Mouse (Mus musculus): Measurements from ENCODE around the gene Ppfia1.

Gene Ppfia1

DNA sequence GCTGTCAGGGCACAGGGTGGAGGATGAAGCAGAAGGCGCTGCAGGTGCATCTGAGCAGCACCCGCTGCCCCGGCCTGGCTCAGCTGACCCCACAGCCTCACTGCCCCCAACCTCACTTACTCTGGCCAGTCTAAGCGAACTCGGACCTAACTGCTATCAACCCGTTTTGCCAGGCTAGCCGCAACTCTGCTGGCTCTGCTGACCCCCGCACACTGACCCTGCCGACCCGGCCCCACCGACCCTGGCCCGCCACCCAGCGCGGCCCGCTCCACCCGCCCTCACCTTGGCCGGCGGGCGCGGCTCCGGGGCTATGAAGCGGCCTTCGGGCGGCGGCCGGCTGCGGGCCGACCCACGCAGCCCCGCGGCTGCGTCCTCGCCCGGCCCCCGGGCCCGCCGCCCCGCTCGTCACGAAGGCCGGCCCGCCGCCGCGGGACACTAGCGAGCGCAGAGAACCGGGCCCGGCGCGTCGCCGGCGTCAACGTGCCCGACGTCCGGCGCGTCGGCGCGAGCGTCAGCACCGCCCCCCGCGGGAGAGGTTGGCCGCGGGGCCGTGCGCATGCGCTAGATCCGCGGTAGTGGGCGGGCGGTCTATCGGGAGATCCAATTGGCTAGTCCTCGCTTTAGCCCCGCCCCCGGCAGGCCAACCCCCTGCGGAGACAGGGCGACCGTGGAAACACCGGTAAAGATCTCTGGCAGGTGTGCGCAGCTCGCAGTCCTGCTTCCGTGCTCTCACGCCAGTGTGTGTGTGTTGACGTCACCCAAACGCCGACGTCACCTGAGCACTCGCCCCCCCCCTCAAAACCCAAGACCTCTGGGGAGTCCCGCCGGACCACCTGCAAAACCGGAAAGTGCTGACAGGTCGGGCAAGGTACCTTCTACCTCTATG lies at the start of gene Ppfia1:
Ppfia1 (minus strand) TSS at position 493 of the 886 bp plus-strand sequence.
- peak; percentile 100 for DNase-seq

- no peak for DNase-seq
Measured at GRCm38 (mm10) chr7:144600333-144600900, 46.9 kb upstream of the Ppfia1 start.

DNA sequence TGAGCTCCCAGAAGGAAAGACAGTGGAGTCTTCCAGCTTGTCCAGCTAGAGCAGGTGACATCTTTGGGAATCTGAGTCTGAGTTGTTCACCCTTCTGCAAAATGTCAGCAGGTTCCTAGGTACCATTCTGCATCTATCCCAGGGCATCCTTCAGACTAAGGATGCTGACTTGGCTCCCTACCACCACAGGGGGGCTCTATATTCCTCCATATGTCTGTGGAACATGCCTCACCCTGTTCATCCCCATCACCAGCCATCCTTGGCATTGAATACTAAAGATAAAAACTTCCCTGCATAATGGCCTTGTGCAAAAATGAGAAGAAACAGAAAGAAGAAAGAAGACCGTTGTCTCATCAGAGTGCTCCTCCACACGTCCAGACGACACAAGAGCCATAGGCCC lies 36.0 kb upstream of the Ppfia1 start:
- no peak for DNase-seq

- DNase-seq, result peak; percentile 63
Measured at GRCm38 (mm10) chr7:144587291-144587690, 33.8 kb upstream of the Ppfia1 start.

- DNase-seq, result peak; percentile 78
Measured at GRCm38 (mm10) chr7:144585648-144586047, 32.1 kb upstream of the Ppfia1 start.

DNA sequence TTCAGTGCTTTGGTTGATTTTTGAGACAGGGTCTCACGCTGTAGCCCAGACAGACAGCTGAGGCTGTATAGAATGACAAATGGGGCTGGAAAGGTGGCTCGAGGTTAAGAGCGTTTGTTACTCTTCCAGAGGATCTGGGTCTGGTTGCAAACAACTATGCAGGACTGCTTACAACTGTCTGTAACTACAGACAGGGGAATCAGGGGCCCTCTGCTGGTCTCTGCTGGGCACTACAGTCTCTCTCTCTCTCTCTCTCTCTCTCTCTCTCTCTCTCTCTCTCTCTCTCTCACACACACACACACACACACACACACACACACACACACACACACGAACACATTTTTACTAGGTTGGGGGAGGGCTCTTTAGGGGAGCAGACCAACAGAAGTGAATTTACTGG lies 30.1 kb upstream of the Ppfia1 start:
- peak; percentile 78 for DNase-seq

- peak; percentile 95 for DNase-seq
Measured at GRCm38 (mm10) chr7:144582284-144582980, 28.9 kb upstream of the Ppfia1 start, which contains the start of gene Fadd. Fadd (minus strand) TSS chr7:144582463.

DNA sequence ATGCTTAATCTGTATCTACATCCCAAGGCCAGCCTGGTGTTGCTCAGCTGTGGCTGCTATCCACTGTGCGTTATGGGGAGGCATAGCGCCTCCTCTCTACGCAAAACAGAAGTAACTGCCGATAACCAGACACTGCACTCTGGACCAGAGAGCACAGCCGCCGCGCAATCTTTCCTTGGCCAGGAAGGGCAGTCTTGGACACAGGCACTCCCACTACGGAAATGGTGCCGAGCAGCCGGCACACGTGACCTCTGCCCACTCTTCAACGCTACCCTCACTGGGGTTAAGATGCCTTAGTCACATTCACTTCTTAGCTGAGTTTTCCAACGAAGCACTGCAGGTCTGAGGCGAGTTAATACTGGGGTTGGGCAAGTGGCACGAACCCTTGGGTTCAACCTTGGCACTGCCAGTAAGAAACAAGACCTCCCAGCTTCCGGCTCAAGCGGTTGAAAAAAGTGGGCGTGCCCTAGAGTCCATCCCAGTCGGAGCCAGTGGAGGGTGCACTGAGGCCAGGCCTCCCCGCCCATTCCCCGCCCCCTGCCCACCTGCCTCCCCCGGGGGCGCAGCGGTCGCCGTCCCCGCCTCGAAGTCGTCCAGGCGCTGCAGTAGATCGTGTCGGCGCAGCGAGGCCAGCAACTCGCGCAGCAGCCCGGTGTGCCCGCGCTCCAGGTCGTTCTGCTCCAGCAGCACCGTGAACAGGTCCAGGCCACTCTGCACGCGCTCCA lies 28.2 kb upstream of the Ppfia1 start:
- peak; percentile 82 for DNase-seq

DNA sequence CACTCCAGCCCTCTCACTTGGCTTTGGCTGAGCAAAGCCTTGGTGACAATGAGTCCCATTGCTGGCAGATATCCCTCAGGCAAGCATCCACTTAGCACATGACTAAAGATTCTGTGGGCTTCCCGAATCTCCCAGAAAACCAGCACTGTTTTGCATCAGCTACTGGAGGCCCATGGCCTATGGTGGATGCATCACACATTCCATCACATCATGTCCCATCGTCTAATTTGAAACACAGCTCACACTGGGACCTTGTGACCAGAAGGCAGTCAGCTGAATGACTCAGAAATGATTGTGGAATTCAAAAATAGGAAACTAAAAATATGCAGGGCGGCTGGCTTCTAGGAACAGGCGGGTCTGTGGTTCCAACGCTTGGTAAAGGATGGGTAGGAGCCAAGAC lies 24.3 kb upstream of the Ppfia1 start:
- DNase-seq, result no peak

- DNase-seq, result no peak
Measured at GRCm38 (mm10) chr7:144572234-144572633, 18.7 kb upstream of the Ppfia1 start.

DNA sequence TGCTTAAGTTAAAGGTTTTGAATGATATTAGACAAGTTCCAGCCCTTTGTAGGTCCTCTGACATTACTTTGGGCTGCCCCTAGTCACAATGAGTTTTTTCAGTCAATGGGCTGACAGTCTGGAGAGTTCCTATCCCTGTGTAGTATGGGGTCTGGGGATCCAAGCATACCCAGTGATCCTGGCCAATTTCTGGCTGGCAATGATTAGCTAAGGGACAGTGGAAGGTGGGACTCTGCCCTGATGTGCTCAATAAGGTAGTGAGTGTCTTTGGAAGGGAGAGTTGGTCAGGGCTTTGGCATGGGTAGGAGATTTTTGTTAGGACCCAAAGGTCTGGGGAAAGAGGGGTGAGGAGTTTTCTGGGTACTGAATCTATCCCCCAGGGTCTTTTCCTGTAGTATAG lies 18.1 kb upstream of the Ppfia1 start:
- DNase-seq, result no peak

DNA sequence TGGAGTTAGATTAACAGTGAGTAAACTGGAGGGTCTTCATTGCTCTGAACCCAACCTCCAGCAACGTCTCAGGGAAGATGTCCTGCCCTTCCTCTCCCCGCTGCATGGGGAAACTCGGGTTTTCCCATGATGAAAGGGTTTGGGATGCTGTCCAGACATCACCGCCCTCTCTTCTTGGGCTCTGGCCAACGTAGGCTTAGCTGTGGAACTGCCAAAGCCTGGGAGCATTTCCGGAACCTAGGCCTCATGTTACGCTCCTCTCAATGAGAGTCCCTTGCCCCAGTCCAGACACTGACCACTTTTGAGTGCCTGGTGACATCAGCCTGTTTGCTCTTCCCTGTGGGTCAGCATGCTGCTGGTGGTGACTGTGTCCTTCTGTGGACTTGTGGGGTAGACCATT lies 15.9 kb upstream of the Ppfia1 start:
- no peak for DNase-seq

GRCm38 (mm10) chr7:144568091-144568490 lies 14.6 kb upstream of the Ppfia1 start:
- DNase-seq, result no peak

- DNase-seq, result no peak
Measured at GRCm38 (mm10) chr7:144566921-144567682, 13.6 kb upstream of the Ppfia1 start.

DNA sequence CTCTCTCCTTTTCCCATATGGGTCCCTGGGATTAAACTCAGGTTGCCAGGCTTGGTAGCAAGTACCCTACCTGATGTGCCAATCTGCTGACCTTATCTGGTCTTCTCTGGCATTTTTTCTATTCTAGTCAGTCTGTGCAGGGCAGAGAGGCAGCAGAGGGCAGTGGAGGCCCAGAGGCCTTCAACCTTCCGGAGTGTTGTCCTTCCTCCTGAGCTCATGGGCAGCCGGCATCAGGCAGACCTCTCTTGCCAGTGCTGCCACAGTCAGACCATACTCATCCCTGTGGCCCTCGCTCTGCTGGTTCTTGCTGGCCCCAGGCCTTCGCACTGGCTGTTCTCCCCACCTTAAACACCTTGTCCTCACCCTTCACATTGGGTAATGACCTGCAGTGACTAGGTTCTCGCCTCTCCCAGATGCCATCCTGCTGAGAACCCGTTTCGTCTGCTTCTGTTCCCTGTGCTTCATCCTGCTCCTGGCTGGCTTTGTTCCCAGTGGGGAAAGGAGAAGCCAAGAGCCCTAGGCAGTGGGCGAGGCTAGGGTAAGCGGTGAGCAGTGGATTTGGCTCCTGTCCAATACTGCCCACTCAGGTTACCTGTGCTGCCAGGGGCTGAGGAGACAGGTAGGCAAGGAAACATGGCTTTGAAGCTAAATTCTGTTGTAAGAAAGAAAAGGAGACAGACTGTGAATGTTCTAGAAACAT lies 10.1 kb upstream of the Ppfia1 start:
- DNase-seq, result no peak

DNA sequence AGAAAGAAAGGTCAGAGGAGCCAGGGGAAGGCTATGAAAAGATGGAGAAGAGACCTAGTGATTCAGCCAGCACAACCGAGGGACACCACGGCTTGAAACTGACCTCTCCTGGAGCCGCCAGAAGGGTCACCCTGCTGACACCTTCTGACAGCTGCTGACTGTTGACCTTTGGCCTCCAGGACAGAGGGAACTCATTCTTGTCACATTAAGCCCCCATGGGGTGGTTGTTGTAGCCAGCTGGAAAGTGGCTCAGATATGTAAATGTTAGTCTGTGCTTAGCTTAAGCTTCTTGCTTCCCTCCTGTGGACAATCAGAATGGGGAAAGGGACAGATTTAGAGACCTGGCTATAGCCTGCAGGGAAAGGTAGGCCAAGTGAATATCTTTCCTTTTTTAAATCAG lies 8.5 kb upstream of the Ppfia1 start:
- no peak for DNase-seq

DNA sequence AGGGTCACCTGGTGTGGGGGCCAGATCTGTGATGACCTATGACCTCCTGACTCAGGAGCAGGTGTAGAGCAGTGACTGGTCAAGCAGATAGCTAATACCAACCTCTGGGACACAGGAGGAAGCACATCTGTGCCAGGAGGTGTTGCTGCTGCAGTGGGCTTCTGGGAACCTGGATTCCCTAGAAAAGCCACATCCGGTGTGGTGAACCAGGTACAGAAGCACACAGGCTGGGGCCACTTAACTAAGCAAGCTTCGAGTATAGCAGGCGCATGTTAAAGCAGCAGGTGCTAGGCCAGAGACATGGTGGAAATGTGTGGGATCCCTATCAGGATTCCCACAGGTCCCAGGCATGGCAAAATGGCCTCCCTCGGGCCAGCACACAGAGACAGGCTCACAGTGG lies 7.1 kb upstream of the Ppfia1 start:
- peak; percentile 56 for DNase-seq

DNA sequence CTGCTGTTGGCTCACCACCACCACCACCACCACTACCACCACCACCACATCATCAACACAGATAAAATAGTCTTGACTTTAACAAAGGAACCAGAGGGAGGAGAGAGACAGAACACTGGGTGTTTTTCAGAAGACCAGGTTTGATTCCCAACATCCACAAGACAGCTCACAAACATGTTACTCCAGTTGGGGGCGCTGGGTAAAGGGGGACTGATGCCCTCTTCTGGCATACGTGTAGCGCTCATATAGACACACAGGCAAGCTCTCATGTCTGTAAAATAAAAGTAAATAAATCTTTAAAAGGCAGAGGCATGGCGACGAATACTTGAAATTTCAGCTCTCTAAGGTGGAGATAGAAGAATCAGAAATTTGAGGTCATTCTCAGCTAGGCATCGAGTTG lies 5.0 kb upstream of the Ppfia1 start:
- DNase-seq, result peak; percentile 56

DNA sequence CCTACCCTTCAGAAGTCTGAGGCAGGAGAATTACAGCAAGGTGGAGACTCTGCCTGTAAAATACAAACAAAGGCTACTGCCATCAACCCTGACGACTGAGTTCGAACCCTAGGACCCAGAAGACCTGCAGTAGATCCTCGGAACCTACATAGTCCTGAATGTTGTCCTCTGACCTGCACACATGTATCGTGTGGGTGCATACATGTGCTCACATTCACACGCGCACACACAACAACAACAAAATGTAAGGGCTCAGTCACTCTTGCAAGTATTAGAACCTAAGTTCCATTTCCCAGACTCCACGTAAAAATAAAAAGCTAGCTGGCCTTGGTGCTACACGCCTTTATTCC lies 569 bp upstream of the Ppfia1 start:
- DNase-seq, result no peak

- no peak for DNase-seq
Measured at GRCm38 (mm10) chr7:144552274-144552673, 1.3 kb downstream of the Ppfia1 start.

DNA sequence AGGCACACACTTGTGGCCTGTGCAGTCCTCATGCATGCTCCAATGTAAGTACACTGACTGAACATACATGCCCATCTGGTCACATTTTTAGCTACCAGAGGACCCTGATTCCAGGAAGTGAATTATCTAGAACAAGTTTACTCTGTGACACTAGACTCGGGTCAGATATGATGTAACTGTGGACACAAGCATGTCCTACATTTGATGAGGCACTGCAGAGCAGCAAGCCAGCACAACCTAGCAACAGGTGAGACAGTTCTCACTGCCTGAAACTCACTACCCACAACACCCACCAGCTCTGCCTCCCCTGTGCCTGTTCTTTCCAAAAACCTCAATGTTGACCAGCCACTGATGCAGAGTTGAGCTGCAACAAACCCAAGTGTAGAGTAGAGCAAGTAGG lies 2.7 kb downstream of the Ppfia1 start:
- DNase-seq, result no peak

Measured in thymus, postnatal 4 days (tissue).